Mouse (Mus musculus) activated CD4-positive, CD25-positive, alpha-beta regulatory T cell, adult 9 weeks (primary cell): ENCODE data around the gene Raf1. TPM values are rescaled to one million over a fixed set of nuclear protein-coding genes. Genes with fewer than 3 reads are reported as not detected.

ENCODE experiments used
- polyA plus RNA-seq: library from polyadenylated mRNA; unstranded; fragments of 100-300 nt; shearing (Covaris generic); gene quantifications from one replicate; pipeline ENCODE4 v1.2.1, GENCODE M21; 2017

Raf1 gene
- 101 TPM for polyA plus RNA-seq

DNA sequence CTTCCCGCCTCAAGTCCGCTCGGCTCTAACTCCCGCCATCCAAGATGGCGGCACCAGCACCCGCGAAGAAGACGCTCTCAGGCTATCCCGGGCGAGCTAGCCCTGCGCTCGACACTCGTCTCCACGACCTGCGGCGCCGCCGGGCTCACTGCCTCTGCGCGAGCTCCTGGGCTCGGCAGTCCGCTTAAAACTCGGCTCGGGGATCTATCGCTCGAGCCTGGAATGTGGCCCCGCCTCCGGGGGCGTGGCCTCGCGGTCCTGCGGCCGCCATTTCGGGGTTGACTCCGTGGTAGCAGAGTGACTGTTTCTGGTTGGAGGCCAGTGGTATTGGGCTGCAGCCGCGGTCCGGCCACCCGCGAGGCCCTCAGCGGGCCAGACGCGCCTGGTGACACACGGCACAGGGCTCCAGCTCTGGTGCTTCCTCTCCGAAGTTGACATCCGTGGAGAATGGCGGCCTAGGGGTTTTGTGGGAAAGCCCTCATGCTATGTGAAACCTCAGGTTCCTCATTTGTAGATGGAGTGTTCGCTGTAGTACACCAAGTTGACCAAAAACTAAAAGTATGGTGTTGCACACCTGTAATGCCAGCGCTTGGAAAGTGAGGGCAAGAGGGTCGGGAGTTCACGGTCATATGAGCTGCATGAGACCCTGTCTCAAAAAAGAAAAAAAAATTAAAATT lies at the start of gene Raf1:
TSS of gene Raf1 (minus strand) at position 184 of the 677 bp plus-strand sequence.

GRCm38 (mm10) chr6:115601715-115602523 lies 74.5 kb downstream of the Raf1 start, which contains the start of gene Mkrn2:
Mkrn2 (plus strand) TSS chr6:115601902.

GRCm38 (mm10) chr6:115592458-115592857 lies 84.0 kb downstream of the Raf1 start, which contains the start of gene Mkrn2os:
Mkrn2os (minus strand) TSS chr6:115592576.

Other genes starting within 250 kb of the Raf1 start
- gene Tsen2, start 132.0 kb downstream of the Raf1 start, polyA plus RNA-seq, result 13.4 TPM
- not detected for gene Mkrn2os, start 84.1 kb downstream of the Raf1 start, polyA plus RNA-seq
- 39.7 TPM for gene Mkrn2, start 74.7 kb downstream of the Raf1 start, polyA plus RNA-seq
- gene Tmem40, start 85.8 kb upstream of the Raf1 start, polyA plus RNA-seq, result 0.43 TPM
- 8.2 TPM for gene Cand2, start 97.9 kb upstream of the Raf1 start, polyA plus RNA-seq
- gene Rpl32, start 132.1 kb upstream of the Raf1 start, polyA plus RNA-seq, result 3,481 TPM
- gene Efcab12, start 161.8 kb upstream of the Raf1 start, polyA plus RNA-seq, result 0.51 TPM
- 13.0 TPM for gene Mbd4, start 176.7 kb upstream of the Raf1 start, polyA plus RNA-seq
- 4.6 TPM for gene Ift122, start 176.8 kb upstream of the Raf1 start, polyA plus RNA-seq